Mouse (Mus musculus) T-cell, adult 2 months (primary cell): Measurements from ENCODE around the gene Zfp652.
A peak's percentile ranks its signal among the peaks of the same experiment; 100 is the strongest.

Experiments
- DNase-seq: peaks from one replicate; pipeline ENCODE4 v3.0.0; 2022; ENCODE audit warnings: low spot score

The Zfp652 gene

DNA sequence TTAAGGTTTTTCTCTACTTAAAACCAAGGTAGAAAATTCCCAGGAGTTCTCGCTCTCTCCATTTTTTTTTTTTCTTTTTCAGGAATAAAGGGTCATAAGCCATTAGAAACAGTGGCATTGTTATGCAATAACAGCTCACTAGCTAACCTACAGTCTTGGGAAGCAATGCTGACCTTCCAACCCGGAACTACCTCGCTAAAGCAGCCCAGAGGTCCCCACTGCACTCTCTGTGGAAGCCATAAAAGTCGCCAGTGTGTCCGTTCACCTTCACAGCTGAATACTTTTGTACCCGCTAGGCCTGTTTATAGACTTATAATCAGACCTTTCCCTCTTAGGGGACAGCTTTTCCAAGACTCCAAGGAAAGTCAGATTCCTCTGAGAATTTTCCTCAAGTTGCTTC lies 55.8 kb downstream of the Zfp652 start:
- DNase-seq: no peak

DNA sequence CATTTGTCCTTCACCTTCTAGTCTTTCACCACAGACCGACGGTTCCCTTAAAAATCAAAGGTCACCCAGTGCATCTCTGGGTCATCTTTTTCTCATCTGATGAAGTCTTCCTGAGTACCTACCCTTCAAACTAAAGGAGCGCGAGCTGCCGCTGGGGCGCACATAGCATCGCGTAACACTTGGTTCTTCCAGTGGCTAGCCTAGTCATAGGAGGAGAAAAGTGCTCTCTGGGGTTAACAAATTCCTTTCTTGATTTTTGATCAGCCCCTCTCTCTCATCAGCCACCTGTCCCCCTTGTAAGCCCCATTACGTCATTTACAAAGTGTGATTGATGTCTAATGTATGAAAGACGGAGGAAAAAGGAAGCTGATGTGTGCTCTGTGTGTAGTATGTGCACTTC lies 56.7 kb downstream of the Zfp652 start:
- no peak for DNase-seq

DNA sequence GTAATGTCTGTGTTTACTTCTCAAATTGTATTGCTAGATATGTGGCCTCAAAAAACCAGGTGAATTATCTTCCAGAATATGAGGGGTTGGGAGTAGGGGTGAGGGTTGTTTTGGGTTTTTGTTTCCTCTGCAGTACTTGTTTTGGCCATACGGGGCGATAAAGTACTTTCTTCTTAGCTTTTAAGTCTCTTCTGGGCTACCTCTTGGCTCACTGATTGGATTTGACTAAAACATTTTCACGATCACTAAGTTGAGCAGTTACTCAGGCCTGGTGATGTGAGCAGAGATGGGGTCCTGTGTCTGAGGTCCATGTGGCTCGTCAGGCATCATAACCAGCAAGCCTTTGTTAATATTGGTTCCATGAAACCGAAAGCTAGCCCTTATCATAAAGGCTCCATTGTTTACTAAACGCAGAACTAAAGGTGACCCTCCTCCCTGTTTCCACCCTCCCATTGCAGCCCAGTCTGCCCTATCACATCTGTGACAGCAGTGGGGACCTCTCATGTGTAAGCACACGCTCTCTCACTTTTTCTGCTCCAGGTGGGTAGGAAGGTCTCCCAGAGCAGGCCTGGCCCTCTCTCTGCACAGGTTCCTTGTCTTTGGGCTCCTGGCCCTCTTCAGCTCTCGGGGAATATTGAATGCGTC lies 58.4 kb downstream of the Zfp652 start:
- no peak for DNase-seq

DNA sequence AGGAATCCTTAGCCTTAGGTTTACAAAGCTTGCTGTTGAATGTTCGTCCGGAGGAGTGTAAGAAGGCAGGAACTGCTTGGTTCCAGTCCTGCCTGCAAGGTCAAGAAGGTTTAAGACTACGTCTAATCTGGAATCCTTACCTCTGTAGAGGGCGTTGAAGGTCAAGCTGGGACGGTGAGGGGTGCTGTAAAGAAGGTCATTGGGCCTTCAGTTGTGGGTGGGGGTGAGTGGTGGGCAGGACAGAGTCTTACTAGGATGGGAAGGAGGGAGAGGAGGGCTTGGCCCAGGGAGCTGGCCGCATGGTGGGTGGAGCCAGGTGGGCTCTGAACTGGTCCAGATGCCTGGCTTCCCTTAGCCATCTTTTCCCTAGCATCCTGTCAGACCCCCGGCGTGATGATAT lies 59.2 kb downstream of the Zfp652 start:
- DNase-seq: no peak

DNA sequence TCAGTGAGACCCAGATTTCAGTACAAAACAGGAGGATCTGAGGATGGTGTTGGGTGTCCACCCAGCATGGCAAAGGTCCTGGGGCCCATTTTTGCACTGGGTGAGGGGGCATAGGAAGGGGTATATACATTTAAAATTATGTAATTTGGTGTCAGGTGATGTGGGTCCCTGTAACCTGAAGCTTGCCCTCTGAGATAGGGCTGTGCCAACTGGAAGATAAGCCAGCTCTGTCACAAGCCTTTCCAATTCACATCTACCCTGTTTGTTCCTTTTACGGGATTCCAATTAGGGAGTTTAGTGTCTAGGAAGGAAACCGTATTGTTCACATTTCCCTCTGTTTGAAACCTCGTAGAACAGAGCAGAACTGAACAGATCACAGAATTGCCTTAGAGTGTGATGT lies 60.8 kb downstream of the Zfp652 start:
- no peak for DNase-seq

DNA sequence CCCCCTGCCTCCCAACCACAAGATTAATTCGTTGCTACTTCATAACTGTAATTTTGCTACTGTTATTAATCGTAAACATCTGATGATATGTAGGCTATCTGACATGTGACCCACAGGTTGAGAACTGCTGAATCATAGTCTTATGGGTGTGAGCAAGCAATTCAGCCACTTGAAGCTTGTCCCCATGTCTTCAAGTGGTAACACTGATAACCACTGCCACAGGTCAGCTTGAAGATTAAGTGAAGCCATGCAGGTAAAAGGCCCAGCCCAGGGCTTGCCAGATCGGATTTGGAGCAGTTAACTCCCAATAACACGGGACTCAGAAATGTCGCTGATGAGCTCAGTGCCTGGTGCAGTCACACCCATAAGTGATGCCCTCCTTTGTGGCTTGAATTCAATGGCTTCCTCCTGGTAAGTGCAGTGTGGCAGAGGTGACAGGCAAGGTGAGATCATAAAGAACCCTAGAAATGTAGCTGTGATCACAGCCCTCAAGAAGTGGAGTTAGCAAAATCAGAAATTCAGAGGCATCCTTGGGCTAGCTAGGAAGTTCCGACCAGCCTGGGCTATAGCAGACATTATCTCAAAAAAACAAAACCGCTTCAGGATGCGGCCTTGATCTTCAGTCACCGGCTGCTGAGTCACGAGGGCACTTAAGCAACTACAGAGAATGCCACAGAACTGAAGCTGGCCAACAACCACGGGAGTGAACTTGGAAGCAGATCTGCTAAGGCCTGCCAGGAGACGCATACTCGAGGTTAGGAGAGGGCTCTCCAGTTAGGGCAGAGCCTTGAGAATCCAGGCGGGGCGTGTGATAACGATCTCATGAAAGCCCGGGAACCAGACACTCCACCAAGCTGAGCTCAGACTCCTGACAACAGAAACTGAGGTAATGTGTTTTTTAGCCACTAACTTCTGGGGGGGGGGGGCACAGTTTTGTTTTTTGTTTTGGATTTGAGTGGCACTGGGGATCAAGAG lies 65.1 kb downstream of the Zfp652 start:
- DNase-seq: peak; percentile 6

DNA sequence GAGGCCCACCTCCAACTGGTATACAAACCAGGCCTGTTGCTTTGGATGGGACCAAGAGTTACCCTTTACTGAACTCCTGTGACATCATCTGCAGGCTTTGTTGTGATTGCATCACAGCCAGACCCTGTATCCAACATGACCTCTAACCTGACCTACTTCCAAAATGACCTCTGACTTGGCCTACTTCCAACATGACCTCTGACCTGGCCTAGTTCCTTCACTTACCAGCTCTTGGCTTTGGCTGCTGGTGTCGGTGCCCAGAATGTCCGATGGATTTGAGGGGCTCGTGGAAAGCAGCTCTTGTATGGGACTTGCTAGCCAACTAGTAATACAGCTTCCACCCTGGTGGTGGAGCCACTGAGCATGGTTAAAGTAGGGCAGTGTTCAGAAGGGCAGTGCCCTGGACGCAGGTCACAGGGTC lies 66.4 kb downstream of the Zfp652 start:
- no peak for DNase-seq

DNA sequence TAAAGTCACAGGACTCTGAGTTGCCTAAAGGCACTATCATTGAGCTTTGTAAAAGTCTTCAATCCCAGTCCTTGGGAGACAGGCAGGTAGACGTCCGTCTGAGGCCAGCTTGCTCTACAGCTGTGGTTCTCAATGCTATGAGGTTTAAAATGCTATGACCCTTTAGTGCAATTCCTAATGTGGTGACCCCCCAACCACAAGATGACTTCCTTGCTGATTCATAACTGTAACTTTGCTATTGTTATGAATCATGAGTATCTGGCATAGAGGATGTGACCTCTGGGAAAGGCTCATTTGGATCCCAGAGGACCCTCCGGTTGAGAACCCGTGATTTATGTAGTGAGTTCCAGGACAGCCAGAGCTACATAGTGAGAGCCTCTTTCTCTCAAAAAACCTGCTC lies 66.9 kb downstream of the Zfp652 start:
- no peak for DNase-seq

DNA sequence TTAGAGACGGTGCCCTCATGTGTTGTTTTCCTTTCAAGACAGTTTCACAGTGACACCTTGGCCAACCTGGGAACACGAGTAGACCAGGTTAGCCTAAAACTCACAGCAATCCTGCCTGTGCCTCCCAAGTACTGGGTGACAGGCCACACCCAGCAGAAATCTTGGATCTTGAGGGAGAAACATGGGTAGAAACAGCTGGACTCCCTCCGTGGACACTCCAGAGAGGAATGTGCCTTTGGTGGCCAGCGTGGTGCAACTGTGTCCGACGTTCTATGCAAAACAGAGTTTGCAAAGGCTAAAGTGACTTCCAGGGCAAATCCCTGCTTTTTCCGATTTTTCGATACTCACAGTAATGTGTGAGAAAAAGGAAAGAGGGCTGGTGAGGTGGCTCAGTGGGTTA lies 68.0 kb downstream of the Zfp652 start:
- DNase-seq: no peak

DNA sequence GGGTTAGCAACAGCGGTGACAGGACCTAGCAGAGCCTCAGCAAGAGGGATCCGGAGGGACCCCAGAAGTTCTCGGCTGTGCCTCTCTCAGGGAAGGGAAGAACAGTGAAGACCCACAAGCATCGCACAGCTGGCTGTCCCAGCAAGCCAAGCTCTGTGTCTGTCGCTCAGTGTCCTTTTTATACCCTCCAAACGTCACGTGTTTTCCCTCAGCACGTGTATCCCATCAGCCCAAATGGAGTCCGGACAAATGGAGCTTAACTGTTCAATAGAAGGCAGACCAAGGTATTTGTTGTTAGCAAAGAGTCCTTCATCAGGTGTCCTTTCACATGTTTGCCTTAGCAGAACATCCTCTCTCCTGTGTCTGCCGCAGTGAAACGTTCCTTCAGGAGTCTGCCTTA lies 69.1 kb downstream of the Zfp652 start:
- no peak for DNase-seq

DNA sequence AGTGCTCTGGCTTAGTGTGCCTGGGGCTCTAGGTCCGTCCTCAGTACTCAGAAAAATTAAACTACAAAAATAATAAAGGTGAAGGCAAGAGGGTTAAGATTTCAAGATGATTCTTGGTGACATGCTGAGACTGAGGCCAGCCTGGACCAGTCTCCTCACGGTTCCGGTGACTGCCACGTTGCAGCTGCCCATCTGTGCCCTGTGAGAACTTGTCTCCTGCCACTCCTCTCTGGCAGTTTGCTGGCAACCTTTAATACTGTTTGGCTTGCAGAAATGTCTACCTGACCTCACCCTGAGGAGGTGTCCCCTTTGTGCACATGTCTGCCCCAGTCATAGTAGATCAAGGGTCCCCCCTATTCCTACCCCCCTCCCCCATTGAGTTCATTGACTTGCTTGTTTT lies 71.0 kb downstream of the Zfp652 start:
- no peak for DNase-seq

DNA sequence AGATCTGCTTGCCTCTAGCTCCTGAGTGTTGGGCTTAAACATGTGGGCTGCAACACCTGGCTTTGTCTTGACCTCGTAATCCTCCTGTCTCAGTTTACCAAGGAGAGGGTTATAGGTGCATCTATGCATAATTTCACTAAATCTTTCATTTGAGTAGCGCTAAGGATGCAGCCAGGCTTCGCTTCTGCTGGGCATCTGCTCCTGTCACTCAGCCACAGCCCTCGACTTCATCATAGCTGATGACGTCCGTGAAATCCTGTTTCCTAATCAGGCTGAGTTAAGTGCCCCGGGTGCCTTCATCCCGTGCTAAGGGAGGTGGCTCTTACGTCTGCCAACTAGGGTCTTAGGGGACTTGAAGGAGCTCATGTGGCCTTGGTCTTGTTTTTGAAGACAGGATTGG lies 71.5 kb downstream of the Zfp652 start:
- no peak for DNase-seq

DNA sequence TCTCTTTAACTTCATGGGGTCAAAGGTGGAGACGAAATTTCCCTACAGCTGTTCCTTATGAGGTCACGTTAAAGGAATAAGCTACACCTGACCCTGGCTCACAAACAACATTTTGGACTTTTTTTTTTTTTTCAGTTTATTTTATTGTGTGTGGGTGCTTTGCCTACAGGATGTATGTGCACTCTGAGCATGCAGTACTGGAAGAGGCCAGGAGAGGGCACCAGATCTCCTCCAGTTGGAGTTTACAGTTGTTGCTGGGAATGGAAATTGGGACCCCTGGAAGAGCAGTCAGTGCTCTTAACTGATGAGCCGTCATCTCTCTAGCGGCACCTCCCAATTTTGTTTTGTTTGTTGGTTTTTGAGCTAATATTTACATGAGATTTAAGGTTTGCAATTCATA lies 73.2 kb downstream of the Zfp652 start:
- DNase-seq: no peak

DNA sequence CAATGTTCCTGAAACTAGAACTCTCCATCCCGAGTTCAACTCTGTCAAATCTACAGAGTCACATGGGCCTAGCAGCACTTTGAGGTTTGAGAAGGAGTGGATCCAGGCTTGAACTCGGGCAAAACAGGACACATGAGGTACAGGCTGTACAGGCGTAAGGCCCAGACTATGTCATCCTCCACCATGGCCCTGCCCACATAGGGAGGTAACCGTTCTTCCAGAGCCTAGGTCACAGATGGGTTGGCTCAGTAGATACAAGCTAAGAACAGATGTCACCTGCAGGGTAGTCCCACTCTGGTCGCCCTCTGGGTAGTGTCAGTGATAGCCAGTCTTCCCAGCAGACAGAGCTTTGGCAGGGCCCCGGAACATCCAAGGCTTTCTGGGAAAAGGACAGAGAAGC lies 74.0 kb downstream of the Zfp652 start:
- no peak for DNase-seq

DNA sequence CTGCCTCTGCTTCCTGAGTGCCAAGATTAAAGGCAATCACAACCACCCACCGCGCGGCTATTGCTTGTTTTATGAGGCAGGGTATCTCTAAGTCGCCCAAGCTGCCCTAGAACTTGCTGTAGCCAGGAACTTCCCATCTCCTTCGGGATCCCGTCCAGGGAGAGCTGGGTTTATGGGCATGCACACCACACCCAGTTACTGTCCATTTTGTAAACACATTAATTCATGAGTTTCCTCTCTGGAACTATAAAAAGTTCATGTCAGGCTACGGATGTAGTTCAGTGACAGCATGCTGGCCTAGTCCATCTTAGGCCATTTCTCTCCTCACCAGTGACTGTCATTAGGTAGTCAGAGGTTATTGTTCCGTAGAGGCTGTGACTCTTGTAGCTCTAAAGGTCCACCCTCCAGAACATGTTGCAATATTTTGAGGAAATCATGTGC lies 77.0 kb downstream of the Zfp652 start:
- DNase-seq: no peak

DNA sequence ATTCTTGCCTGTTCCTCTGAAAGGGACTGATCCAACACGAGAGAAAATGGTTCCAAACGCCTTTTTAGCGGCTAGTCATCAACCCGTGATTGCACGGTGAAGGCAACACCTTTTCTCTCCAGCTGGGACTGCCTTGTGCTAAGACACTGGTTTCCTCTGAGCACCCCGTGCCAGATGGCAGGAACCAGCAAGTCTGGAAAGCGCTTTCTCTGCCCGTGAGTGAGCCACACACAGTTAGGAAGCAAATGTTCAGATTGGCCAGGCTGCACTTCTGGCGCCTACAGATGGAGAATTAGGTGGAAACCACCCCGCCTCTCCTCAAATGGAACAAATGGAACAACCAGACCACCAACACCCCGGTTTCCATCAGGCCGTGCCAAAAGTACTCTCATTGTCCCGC lies 79.3 kb downstream of the Zfp652 start:
- DNase-seq: no peak

DNA sequence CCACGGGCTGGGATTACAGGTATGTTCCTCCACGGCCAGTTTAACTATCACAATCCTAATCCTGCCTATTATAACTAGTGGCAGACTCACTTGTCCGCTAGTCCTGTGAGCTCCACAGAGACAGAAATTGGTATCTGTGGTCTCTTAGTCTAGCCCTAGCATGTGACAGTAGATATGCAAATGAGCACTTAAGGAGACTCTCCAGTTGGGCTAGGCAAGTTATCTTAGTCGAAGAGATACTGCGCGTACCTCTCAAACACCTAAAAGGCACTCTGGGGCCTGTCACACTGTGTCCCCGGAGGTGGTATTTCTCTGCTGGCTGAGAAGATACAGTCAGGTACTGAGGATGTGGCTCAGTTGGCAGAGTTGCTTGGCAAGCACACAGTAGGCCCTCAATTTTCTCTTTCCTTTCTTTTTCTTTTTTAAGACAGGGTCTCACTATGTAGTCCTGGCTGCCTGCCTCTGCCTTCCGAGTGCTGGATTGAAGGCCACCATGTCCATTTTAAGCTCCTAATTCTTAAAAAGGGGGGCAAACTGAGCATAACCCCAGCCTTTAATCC lies 80.6 kb downstream of the Zfp652 start:
- no peak for DNase-seq

DNA sequence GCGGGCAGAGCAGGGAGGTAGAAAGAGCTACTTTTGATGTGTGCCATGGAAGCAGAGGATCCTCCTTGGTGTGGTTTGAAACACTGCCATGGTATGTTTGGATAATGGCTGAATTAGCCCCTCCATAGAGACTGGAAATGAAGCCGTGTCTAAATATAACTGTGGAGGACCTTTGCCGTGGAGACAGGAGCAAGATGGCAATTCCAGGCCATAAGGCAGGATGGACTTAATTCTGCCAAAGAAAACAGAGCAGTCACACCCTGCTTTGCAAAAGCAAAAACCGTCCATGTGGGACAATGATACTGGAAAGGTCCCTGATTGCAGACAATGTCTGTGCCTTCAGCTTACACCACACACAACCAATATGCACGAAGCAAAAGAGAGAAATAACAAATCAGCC lies 81.7 kb downstream of the Zfp652 start:
- DNase-seq: no peak

DNA sequence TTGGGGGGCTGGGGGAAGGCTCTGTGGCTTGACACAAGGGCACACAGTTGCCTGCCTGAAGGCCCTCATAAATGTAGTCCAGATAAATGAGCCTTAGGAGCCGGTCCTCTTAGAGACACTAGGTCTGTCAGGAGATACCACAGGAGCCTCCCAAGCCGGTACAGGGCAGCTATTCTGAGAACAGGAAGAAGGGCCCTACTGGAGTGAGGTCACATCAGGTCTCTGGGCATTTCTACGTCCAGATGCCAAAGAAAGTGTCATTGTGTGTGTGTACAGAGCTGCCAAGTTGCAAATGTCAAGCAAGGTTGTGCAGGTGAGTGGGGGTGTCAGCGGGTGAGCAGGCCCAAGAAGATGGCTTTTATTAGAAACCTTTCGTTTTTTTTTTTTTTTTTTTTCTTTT lies 83.1 kb downstream of the Zfp652 start:
- no peak for DNase-seq

DNA sequence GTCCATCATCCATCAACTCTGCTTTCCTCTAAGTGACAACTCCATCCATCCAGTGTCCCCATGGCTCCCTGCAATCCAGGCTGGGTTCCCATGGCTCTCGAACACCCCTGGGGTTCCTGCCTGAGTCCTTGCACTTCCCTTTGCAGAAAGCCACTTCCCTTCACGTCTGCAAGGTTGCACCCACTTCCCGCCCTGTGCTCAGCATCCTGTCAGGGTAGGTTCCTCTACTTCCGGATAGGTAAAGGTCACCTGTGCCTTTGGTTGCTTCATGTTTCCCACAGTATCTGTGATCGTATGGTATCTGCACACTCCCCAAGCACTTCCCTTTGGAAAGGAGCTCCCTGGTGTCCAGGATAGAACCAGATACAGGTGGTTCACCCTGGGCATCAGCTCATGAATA lies 92.5 kb downstream of the Zfp652 start:
- peak; percentile 60 for DNase-seq

DNA sequence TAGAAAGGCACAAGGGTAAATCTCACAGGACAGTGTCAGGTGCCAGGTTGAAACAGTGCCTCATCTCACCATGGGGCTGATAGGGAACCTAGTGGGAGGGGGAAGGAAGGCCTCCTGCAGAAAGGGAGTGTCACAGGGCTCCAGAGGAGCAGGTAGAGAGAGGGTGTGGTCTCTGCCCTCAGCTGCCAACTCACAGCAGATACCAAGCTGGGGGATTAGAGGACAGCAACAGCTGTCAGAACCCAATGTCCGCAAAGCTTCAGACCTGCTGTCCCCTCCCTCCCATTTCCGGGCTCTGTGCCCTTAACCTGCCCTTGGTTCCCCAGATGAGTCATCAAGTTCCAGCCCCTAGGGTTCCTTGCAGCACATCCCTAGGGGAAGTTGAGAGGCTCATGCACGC lies 93.1 kb downstream of the Zfp652 start:
- DNase-seq: no peak

DNA sequence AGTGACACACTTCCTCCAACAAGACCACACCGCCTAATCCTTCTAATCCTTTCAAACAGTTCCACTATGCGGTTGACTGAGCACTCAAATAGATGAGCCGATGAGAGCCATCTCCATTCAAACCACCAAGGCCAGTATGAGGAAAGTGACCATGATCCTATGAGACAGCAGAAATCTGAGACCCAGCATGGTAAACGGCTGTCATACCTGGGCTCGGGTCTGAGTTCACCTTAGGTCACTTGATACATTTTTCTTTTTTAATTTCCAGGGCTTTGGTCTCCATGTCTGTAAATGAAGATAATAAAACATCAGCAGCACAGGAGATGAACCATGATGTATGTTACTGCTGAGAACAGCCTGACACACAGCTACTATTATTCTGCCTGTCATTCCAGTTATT lies 95.4 kb downstream of the Zfp652 start:
- DNase-seq: no peak

DNA sequence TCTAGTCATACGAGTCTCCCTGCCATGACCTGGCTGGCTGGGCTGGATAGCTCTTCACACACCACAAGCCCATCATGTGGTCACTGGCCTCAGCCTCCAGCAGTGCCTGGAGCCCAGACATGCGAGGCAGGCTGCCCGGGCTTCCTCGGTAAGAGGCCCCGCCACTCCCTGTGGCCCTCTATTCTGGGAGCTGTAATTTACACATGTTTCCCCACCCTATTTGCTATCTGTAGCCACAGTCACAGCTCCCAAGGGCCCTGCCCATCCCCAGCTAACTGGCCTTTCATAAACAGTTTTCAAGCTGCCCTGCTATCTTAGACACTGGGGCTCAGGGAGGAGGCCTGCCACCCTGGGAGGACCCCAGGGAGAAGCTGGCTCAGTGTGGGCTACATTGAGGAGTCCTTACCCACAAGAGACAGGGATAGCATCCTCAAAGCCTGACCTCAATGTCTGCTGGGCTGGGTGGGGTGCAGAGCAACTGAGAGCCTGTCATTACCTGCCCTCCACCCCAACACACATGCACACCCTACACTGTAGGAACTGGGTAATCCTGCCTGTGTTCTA lies 96.1 kb downstream of the Zfp652 start:
- no peak for DNase-seq
